Mouse (Mus musculus) layer of hippocampus, adult 9-10 months (tissue): ENCODE results near the gene Gm10521.
"Not testable (repeated sequence)": the region's sequence is repeated elsewhere in the genome, so short reads cannot be mapped to it uniquely, and the experiment has no call there.

Experiments used
- DNase-seq: peaks from one replicate; pipeline ENCODE4 v3.0.0; 2022; ENCODE audit warnings: low spot score

Gm10521 gene

DNA sequence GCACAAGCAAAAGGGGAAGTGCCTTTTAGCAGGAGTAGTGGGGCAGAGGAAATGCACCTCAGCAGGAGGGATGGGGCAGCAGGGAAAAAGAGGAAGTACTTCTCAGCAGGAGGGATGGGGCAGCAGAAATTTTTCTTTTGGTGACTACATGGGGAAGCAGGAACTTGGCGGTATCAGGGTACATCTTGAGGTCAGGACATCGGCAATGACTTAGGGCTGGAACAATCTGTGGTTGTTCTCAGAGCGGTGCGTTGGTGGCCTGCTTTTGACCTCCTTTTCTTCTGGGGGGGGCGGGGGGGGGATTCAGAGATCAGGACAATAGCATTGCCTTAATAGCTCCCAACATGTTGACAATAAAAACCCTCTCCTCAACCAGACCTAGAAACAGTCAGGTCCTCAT lies at the start of gene Gm10521:
Gm10521 (plus strand) TSS at position 301 of the 400 bp plus-strand sequence.
- DNase-seq = not testable (repeated sequence)

DNA sequence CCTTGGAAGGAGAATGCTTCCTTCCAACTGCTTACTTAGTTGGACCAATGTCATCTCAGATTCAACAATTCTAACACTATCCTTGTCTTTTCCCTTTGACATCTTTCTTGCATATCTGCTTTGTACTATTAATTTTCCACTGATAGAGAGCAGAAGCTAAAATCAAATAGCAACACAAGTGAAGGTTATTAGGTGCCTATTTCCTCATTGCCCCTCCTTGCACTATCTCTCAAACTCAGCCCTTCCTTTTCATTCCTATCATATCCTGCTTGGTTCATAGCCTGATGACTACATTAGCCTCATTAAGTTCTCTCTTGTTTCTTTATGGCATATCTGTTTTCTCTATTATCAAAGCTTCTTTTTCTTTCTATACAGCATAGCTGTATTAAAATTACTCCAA lies 47.3 kb upstream of the Gm10521 start:
- no peak for DNase-seq

- no peak for DNase-seq
These were observed 46.7 kb upstream of the Gm10521 start for GRCm38 (mm10) chr1:171848757-171849156.

DNA sequence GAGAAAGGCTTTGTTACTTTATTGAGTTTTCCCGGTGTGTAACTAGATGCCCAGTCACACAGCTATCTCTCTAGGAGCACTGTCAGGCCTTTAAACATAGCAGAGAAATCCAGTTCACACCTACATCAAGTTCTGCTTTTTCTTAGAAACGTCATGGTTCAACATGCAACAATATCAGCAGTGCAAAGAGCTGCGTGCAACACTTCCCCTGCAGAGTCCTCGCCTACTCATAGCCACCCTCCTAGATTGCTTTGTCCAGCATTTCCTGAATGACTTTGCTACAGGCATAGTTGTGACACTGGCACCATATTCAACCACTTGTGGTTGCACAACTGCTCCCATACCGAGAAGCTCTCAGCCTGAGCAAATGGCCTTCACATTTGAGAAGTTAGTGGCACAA lies 46.0 kb upstream of the Gm10521 start:
- no peak for DNase-seq

DNA sequence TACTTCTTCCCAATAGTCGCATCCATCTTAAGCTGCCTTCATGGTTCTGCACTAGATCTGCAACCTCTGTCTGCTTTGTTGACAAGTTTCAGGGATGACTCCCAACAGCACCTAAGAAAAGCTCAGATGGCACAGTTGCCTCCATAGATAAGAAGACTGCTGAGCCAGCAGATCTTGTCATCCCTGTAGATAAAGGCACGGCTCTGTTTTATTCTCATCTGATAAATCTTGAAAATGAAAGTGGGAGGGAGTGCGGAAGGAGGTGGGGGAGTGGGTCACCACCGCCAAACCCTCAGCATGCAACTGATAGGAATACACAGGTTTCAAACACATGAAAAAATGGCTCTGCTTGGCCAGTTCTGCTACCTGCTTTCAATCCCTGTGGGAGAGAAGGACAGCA lies 30.0 kb upstream of the Gm10521 start:
- no peak for DNase-seq

GRCm38 (mm10) chr1:171886989-171887388 lies 8.5 kb upstream of the Gm10521 start:
- DNase-seq = no peak

GRCm38 (mm10) chr1:171904011-171904410 lies 8.5 kb downstream of the Gm10521 start:
- no peak for DNase-seq

DNA sequence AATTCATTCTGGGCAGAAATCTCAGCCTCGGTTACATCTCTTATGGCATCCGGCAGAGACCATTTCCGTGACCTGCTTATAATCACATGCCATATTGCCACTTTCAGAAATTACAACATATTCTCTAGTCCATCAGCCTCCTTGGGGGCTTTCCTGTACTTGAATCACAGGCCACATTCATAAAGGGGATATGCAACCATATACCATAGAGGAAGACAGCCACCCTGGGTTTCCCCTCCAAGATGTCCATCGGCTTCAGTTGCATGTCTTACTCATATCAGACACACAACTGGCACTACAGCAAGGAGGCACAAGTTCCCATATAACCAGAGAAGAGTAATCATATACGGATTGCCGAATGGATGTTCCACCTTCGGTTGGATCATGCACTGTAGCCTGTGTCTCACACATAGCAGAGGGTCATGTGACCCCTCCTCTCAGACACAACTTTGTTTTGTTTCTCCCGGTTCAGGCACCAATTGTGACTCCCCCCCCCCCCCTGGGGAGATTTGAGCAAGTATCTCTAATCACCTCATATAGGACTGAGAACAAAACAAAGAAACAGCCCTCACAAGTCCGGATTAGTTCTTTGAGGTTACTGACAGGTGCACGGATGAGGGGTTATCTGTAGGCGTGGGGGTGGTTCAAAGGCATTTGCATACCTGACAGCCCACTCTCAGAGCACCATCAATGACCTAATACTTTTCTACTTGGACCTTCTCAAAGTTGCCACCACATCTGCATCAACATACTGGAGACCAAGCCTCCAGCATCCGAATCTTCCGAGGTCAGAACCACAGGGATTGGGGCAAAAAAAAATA lies 20.4 kb downstream of the Gm10521 start:
- no peak for DNase-seq

- no peak for DNase-seq
These were observed 22.0 kb downstream of the Gm10521 start, which contains the start of gene Slamf6 for GRCm38 (mm10) chr1:171917305-171918039. Slamf6 (plus strand) TSS chr1:171917515.

GRCm38 (mm10) chr1:171918136-171918920 lies 22.9 kb downstream of the Gm10521 start:
- no peak for DNase-seq

- DNase-seq = no peak
These were observed 23.7 kb downstream of the Gm10521 start for GRCm38 (mm10) chr1:171919193-171919592.

- no peak for DNase-seq
These were observed 24.5 kb downstream of the Gm10521 start for GRCm38 (mm10) chr1:171919901-171920510.

DNA sequence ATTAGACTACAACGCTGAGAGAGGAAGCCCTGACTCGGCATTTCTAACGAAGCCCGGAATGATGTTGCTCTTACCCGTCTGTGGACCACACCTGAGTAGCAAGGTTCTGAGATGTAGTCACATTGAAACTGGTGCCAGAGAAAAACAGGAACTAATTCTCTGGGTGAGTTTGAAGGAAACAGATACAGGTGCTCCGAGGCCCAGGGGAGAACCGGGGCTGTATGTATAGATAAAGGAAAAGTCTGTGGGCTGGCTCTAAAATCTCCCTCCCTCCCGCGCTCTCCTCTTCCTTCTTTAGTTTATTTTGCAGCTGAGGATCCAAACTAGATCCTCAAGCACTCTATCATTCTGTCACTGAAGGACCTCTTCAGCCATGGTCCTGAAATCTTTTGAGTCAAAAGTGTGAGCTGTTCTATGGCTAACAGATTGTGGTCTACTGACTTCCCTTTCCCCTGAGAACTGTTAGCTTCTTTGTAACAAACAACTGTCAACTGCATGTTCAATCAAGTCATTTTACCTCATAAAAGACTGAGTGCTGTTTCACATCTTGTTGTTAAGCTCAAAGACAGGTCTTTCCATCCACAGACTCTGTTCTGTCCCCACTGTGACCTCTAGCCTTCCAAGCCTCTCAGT lies 25.6 kb downstream of the Gm10521 start:
- DNase-seq = no peak

GRCm38 (mm10) chr1:171921641-171922040 lies 26.2 kb downstream of the Gm10521 start:
- DNase-seq = no peak

DNA sequence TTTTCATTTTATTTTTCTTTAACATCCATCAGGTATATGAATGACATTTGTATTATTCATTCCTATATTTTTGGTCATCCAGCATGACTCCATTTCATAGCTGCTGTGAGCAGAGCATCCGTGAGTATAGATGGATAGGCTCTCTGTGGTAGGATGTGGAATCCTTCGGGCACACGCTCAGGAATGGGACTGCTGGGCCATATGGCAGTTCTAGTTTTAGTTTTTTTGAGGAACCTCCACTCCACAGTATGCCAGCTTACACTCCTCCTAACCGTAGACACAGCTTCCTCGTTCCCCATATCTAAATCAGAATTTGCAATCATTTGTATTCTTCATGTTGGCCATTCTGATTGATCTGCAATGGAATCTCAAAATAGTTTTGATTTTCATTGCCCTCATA lies 27.4 kb downstream of the Gm10521 start:
- DNase-seq = no peak

DNA sequence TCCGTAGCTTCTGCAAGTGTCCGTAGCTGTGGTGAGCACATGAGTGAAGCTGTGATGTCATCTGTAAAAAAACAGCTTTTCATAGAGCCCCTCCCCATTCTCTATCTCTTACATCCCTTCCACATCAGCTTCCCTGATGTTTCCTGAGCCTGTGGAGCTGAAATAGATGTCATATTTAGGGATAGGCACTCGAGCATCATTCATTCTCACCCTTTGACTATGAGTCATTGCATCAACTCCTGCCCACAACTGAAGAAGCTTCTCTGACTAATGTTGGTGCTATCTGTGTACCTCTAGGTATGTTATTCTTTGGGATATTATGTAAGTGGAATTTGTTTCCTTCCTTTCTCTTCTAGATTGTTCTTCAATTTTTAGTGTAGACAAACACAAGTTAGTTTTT lies 29.4 kb downstream of the Gm10521 start:
- no peak for DNase-seq

- no peak for DNase-seq
These were observed 38.4 kb downstream of the Gm10521 start for GRCm38 (mm10) chr1:171933851-171934250.

GRCm38 (mm10) chr1:171938952-171939948 lies 43.8 kb downstream of the Gm10521 start:
- DNase-seq = no peak

DNA sequence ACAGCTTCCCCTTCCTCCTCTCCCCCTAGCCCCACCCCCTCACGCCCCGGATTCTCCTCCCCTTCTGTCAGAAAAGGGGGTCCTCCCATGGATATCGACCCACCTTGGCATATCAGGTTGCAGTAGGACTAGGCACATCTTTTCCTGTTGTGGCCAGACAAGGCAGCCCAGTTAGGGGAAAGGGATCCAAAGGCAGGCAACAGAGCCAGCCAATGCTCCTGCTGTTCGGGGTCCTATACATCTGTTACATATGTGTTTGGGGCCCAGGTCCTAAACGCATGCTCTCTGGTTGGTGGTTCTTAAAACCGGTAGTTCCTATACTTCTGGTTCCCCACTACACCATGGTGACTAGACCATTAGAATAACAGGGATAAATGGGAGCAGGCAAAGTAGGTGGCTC lies 45.2 kb downstream of the Gm10521 start:
- no peak for DNase-seq

DNA sequence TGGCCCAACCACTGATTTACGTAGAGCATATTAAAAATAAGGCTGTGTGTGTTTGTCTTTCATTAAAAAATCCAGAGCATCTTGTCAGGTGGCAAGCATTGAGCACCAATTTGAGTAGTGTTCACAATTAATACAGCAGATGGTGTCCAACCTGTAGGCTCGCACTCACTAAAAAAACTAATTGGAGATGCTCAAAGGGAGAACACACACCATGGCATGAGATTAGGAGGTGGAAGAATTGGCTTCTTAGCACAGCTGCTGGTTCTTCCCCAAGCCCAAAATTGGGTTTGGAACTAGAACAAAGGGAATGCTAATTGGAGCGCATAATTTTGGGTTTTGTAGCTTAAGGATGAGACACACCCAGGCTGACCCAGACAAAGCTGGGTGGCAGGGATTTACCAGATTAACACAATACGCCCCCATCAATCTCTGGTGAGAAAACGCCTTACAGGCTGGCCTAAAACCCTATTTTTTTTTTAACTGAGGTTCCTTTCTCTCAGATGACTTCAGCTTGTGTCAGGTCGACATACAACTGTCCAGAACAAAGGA lies 51.1 kb downstream of the Gm10521 start:
- no peak for DNase-seq
